Mouse (Mus musculus) small intestine, adult 2 months (tissue): ENCODE data around the gene D930048N14Rik. TPM values are rescaled to one million over a fixed set of nuclear protein-coding genes. Genes with fewer than 3 reads are reported as not detected.

Experiments
- H3K27ac ChIP-seq: fragments of 200-500 bp; 2 replicates; pipeline ENCODE4 v1.5.1; 2012; ENCODE audit warnings: low read depth, low read length, control low read depth, inconsistent platforms; ENCODE audit not compliant: insufficient read depth
- H3K27me3 ChIP-seq: fragments of 200-500 bp; 2 replicates; pipeline ENCODE4 v1.6.1; 2012; ENCODE audit warnings: mild to moderate bottlenecking, moderate library complexity, low read length, inconsistent platforms; ENCODE audit not compliant: control insufficient read depth, insufficient read depth
- H3K36me3 ChIP-seq: fragments of 200-500 bp; 2 replicates; pipeline ENCODE4 v1.6.1; 2012; ENCODE audit warnings: mild to moderate bottlenecking, low read length, control low read depth, inconsistent platforms; ENCODE audit not compliant: control insufficient read depth, insufficient read depth
- H3K4me1 ChIP-seq: fragments of 200-500 bp; 2 replicates; pipeline ENCODE4 v1.6.1; 2012; ENCODE audit warnings: low read length, inconsistent platforms, mixed read lengths; ENCODE audit not compliant: control insufficient read depth, insufficient read depth, insufficient read length
- H3K4me3 ChIP-seq: fragments of 200-500 bp; 2 replicates; pipeline ENCODE4 v1.5.1; 2012; ENCODE audit warnings: low read depth, mild to moderate bottlenecking, control low read depth, inconsistent platforms, low read length, moderate library complexity
- CTCF ChIP-seq: fragments of 200-500 bp; IDR thresholded peaks from 2 replicates; pipeline ENCODE4 v1.5.1; 2012; ENCODE audit warnings: low read depth, mild to moderate bottlenecking, control low read depth, inconsistent platforms, low read length, moderate library complexity, mixed read lengths; ENCODE audit not compliant: insufficient replicate concordance, insufficient read length; ENCODE audit errors: extremely low read depth
- POLR2A ChIP-seq: fragments of 200-500 bp; IDR thresholded peaks from 2 replicates; pipeline ENCODE4 v1.6.1; 2012; ENCODE audit warnings: low read depth, mild to moderate bottlenecking, control low read depth, inconsistent platforms, low read length, moderate library complexity
- WGBS: fragments of 180-500 bp; shearing (Covaris S2); methylation state at CpG from one replicate; pipeline ENCODE4 v1.1.7; 2018; 5-methylcytosine and 5-hydroxymethylcytosine counted together
- polyA plus RNA-seq: library from polyadenylated mRNA; depleted of rRNA; stranded (reverse); fragments of >200 nt; gene quantifications from 2 replicates; pipeline ENCODE4 v1.2.3, GENCODE M21; 2012; rRNA removed

D930048N14Rik gene
- polyA plus RNA-seq, 1 experiment, result 2.4 TPM

GRCm38 (mm10) chr11:51706451-51706850 lies 55.7 kb downstream of the D930048N14Rik start:
- Histone ChIP-seq H3K4me1 (no peaks in the 10 kb centered on the region), H3K27me3 (no peaks in the 10 kb centered on the region), H3K36me3 (peaks cover 77% of the 10 kb centered on the region), H3K27ac (no peak overlapping the region), H3K4me3 (no peak overlapping the region)
- no peak for TF ChIP-seq CTCF
- TF ChIP-seq POLR2A, result no peak
- 94% methylated on average over 10 of the region's 10 CpGs for whole genome bisulfite sequencing

- H3K27me3 ChIP-seq, result no peaks in the 10 kb centered on the region
- H3K36me3 ChIP-seq, result peaks cover 77% of the 10 kb centered on the region
- 96% methylated on average over 12 of the region's 13 CpGs for WGBS
- TF ChIP-seq POLR2A (no peak), CTCF (no peak)
- no peaks in the 10 kb centered on the region for H3K4me1 ChIP-seq
- no peak overlapping the region for H3K4me3 ChIP-seq
- H3K27ac ChIP-seq, result no peak overlapping the region
Observed at GRCm38 (mm10) chr11:51707080-51707479, 56.3 kb downstream of the D930048N14Rik start.

Other genes with a start within 250 kb of the D930048N14Rik start
- gene Phykpl, start 66.2 kb upstream of the D930048N14Rik start, polyA plus RNA-seq, result 14.9 and 18.7 TPM in 2 replicates
- gene Hnrnpab, start 44.1 kb upstream of the D930048N14Rik start, polyA plus RNA-seq, result 276 and 428 TPM in 2 replicates
- 33.8 and 45.0 TPM in 2 replicates for gene Nhp2, start 31.2 kb upstream of the D930048N14Rik start, polyA plus RNA-seq
- gene Rmnd5b, start 15.1 kb upstream of the D930048N14Rik start, polyA plus RNA-seq, result 36.0 and 45.9 TPM in 2 replicates
- 2.5 and 5.0 TPM in 2 replicates for gene N4bp3, start 112 bp upstream of the D930048N14Rik start, polyA plus RNA-seq
- 1.4 and 3.0 TPM in 2 replicates for gene 0610009B22Rik, start 37.9 kb downstream of the D930048N14Rik start, polyA plus RNA-seq
- 36.6 and 56.9 TPM in 2 replicates for gene Sec24a, start 112.7 kb downstream of the D930048N14Rik start, polyA plus RNA-seq
- 11.4 and 19.9 TPM in 2 replicates for gene Sar1b, start 112.7 kb downstream of the D930048N14Rik start, polyA plus RNA-seq
- gene Jade2, start 206.7 kb downstream of the D930048N14Rik start, polyA plus RNA-seq, result 3.2 and 6.3 TPM in 2 replicates